Mouse (Mus musculus) brain, adult 2 months (tissue): ENCODE results near the gene Tmem25.
A peak's percentile ranks its signal among the peaks of the same experiment; 100 is the strongest.

Experiments
- DNase-seq: peaks from one replicate; pipeline ENCODE4 v3.0.0; 2011; ENCODE audit warnings: low read depth, low spot score

Gene Tmem25

GRCm38 (mm10) chr9:44799102-44799957, at the start of gene Tmem25:
TSS of gene Tmem25 (minus strand) at chr9:44799307.
- DNase-seq, result peak; percentile 97

GRCm38 (mm10) chr9:44847446-44847845, 48.3 kb upstream of the Tmem25 start:
- no peak for DNase-seq

- DNase-seq, result peak; percentile 48
These were observed 42.1 kb upstream of the Tmem25 start for GRCm38 (mm10) chr9:44841241-44841640.

- peak; percentile 91 for DNase-seq
These were observed 37.3 kb upstream of the Tmem25 start for GRCm38 (mm10) chr9:44836439-44836838.

GRCm38 (mm10) chr9:44832356-44832755, 33.2 kb upstream of the Tmem25 start:
- DNase-seq, result no peak

GRCm38 (mm10) chr9:44830506-44830905, 31.4 kb upstream of the Tmem25 start:
- no peak for DNase-seq

GRCm38 (mm10) chr9:44828944-44829343, 29.8 kb upstream of the Tmem25 start:
- DNase-seq, result peak; percentile 55

- DNase-seq, result no peak
These were observed 27.6 kb upstream of the Tmem25 start for GRCm38 (mm10) chr9:44826660-44827059.

GRCm38 (mm10) chr9:44819920-44820827, 21.1 kb upstream of the Tmem25 start:
- DNase-seq, result peak; percentile 33

GRCm38 (mm10) chr9:44817522-44817921, 18.4 kb upstream of the Tmem25 start:
- DNase-seq, result peak; percentile 68

- DNase-seq, result peak; percentile 66
These were observed 15.1 kb upstream of the Tmem25 start for GRCm38 (mm10) chr9:44814179-44814578.

- DNase-seq, result no peak
These were observed 11.2 kb upstream of the Tmem25 start for GRCm38 (mm10) chr9:44810316-44810715.

- no peak for DNase-seq
These were observed 8.7 kb upstream of the Tmem25 start for GRCm38 (mm10) chr9:44807778-44808177.

- DNase-seq, result no peak
These were observed 8.0 kb upstream of the Tmem25 start for GRCm38 (mm10) chr9:44807141-44807540.

- no peak for DNase-seq
These were observed 6.4 kb upstream of the Tmem25 start for GRCm38 (mm10) chr9:44805536-44805935.

- DNase-seq, result no peak
These were observed 5.6 kb upstream of the Tmem25 start for GRCm38 (mm10) chr9:44804678-44805077.

- DNase-seq, result no peak
These were observed 3.8 kb upstream of the Tmem25 start, which contains the start of gene Ttc36 for GRCm38 (mm10) chr9:44802808-44803450. TSS of gene Ttc36 (minus strand) at chr9:44803072.

- DNase-seq, result no peak
These were observed 2.6 kb upstream of the Tmem25 start for GRCm38 (mm10) chr9:44801669-44802068.

GRCm38 (mm10) chr9:44799958-44800324, 834 bp upstream of the Tmem25 start:
- no peak for DNase-seq

GRCm38 (mm10) chr9:44798298-44798697, 809 bp downstream of the Tmem25 start:
- peak; percentile 30 for DNase-seq

- DNase-seq, result no peak
These were observed 6.3 kb downstream of the Tmem25 start for GRCm38 (mm10) chr9:44792842-44793241.
